Mouse (Mus musculus) megakaryocyte-erythroid progenitor cell, adult 5-6 weeks (primary cell): ENCODE results near the gene Robo1. TPM values are rescaled to one million over a fixed set of nuclear protein-coding genes. Genes with fewer than 3 reads are reported as not detected.
"Not testable (repeated sequence)": the region's sequence is repeated elsewhere in the genome, so short reads cannot be mapped to it uniquely, and the experiment has no call there.

Experiments
- ATAC-seq: replicated peaks from 2 replicates; pipeline ENCODE4 v1.8.0; 2016; ENCODE audit warnings: mild to moderate bottlenecking, inconsistent platforms; ENCODE audit not compliant: severe bottlenecking, poor library complexity, low FRiP score, low TSS enrichment
- total RNA-seq, 2 experiments: library from RNA; stranded (forward) in 1 of 2; stranded (reverse) in 1 of 2; fragments of 200-1000, 215-1000 nt in 1 of 2; fragments of >200 nt in 1 of 2; fragmentation: Nextera tagmentation in 1 of 2; gene quantifications; 2 replicates each; pipeline ENCODE4 v1.2.3; 2014 to 2017

Robo1 gene
- total RNA-seq, 2 experiments from 2014 or later, result not detected

GRCm38 (mm10) chr16:72422426-72422825 lies 114.3 kb downstream of the Robo1 start:
- ATAC-seq, result no peak

GRCm38 (mm10) chr16:72434396-72434795 lies 126.3 kb downstream of the Robo1 start:
- no peak for ATAC-seq

GRCm38 (mm10) chr16:72444428-72445135 lies 136.5 kb downstream of the Robo1 start:
- ATAC-seq, result no peak

- no peak for ATAC-seq
These were observed 150.0 kb downstream of the Robo1 start for GRCm38 (mm10) chr16:72458155-72458554.

- no peak for ATAC-seq
These were observed 150.5 kb downstream of the Robo1 start for GRCm38 (mm10) chr16:72458576-72458975.

GRCm38 (mm10) chr16:72465696-72466095 lies 157.6 kb downstream of the Robo1 start:
- no peak for ATAC-seq

- ATAC-seq, result no peak
These were observed 162.0 kb downstream of the Robo1 start for GRCm38 (mm10) chr16:72470037-72470673.

GRCm38 (mm10) chr16:72510716-72511199 lies 202.7 kb downstream of the Robo1 start:
- no peak for ATAC-seq

GRCm38 (mm10) chr16:72531337-72531736 lies 223.2 kb downstream of the Robo1 start:
- ATAC-seq, result no peak

GRCm38 (mm10) chr16:72533900-72534571 lies 225.9 kb downstream of the Robo1 start:
- ATAC-seq, result no peak

GRCm38 (mm10) chr16:72538171-72538570 lies 230.1 kb downstream of the Robo1 start:
- no peak for ATAC-seq

- no peak for ATAC-seq
These were observed 235.8 kb downstream of the Robo1 start for GRCm38 (mm10) chr16:72543928-72544327.

- ATAC-seq, result no peak
These were observed 236.8 kb downstream of the Robo1 start for GRCm38 (mm10) chr16:72544950-72545349.

GRCm38 (mm10) chr16:72551672-72552243 lies 243.7 kb downstream of the Robo1 start:
- no peak for ATAC-seq

- no peak for ATAC-seq
These were observed 245.6 kb downstream of the Robo1 start for GRCm38 (mm10) chr16:72553713-72554112.

- ATAC-seq, result not testable (repeated sequence)
These were observed 254.0 kb downstream of the Robo1 start for GRCm38 (mm10) chr16:72562149-72562548.

- ATAC-seq, result no peak
These were observed 255.3 kb downstream of the Robo1 start for GRCm38 (mm10) chr16:72563196-72563963.

GRCm38 (mm10) chr16:72575171-72575570 lies 267.1 kb downstream of the Robo1 start:
- ATAC-seq, result no peak

- ATAC-seq, result no peak
These were observed 268.9 kb downstream of the Robo1 start for GRCm38 (mm10) chr16:72576956-72577355.
